Mouse (Mus musculus) heart, adult 11 months (tissue): ENCODE measurements around the gene Car3.
"Not testable (repeated sequence)": the region's sequence is repeated elsewhere in the genome, so short reads cannot be mapped to it uniquely, and the experiment has no call there.

ENCODE experiments used
- DNase-seq: peaks from one replicate; pipeline ENCODE4 v3.0.0; 2022

Car3 gene

DNA sequence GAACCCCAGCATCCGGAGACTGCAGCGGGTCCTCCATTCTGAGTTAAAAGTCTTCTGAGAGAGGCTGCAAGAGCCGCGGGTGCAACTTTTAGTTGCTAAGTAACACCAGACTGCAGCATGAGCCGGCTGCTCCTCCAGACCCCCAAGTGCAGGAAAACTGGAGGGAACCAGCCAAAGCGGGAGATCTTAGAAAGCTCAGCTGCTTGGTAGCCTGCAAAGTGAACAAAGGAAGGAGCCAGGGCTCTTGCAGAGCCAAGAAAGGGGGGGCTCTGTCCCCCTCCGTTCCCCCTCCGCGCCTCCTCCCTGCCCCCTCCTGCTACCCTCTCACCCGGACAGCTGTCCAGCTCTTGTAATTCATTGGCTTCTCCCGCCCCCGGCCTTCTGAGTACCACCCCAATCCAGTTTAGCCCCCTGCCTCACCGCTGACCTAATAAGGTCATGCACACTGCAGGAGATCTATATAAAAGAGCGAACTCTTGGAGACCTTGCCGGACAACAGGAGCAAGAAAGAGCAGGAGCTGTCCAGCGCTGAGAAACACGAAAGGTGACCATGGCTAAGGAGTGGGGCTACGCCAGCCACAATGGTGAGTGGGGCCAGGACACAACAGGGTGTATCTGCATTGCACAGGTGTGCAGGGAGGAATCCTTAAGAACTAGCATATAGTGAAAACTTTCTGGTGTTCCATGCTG lies at the start of gene Car3:
TSS of gene Car3 (plus strand) at position 491 of the 690 bp plus-strand sequence.
- DNase-seq, result no peak

DNA sequence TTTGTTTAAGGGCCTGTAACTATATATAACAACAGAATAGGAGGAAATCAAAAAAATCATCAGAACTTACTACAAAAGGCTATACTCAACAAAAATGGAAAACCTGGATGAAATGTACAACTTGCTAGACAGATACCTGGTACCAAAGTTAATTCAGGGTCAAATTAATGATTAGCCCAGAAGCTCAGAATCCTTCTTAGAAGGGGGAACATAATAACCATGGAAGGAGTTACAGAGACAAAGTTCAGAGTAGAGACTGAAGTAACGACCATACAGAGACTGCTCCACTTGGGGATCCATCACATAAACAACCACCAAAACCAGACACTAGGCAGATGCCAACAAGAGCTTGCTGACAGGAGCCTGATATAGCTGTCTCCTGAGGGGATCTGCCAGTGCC lies 47.9 kb upstream of the Car3 start:
- DNase-seq, result not testable (repeated sequence)

DNA sequence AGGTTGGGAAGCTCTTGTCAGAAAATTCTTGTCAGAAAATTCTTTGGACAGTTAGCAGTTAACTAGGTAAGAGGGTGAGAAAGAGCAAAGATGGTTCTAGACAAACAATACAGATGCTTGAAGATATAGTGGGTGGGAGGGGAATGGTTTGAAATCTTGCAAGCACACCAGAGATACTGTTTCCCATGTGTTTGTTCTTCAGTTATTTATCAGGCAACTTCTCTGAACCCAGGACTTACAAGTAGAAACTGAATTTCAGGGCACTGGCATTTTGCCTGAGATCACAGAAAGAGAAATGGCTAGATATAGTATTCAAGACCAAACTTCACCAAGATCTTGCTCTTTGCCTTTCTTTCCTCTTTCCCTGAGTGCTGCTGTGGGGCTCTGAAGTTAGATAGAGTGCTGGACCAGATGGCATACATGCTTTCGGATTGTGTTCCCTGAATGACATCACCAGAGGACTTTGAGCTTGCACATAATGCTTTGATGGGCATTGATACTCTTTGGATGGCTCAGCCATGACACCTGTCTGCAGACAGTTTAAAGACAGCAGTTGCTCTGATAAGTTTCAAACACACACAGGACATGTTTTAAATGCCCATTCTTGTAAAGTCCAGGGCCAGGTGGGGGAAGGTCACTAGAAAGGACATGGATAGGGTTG lies 43.3 kb upstream of the Car3 start:
- no peak for DNase-seq

DNA sequence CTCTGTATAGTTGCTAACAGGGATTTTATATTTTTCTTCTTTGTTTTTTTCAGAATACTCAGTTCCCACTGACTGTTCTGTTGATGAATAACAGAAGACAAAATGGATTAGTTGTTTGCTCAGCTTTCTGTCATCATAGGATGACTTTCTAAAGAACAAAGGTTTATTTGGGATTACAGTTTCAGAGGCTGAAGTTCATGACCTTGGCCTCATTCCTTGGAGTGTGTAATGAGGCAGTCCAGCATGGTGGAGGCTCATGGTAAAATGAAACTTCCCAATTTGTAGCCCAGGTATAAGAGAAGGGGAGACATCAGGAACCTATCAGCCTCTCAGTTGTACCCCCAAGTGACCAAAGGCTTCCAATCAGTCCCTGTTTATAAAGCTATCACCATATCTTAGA lies 34.4 kb upstream of the Car3 start:
- DNase-seq, result peak; percentile 11

DNA sequence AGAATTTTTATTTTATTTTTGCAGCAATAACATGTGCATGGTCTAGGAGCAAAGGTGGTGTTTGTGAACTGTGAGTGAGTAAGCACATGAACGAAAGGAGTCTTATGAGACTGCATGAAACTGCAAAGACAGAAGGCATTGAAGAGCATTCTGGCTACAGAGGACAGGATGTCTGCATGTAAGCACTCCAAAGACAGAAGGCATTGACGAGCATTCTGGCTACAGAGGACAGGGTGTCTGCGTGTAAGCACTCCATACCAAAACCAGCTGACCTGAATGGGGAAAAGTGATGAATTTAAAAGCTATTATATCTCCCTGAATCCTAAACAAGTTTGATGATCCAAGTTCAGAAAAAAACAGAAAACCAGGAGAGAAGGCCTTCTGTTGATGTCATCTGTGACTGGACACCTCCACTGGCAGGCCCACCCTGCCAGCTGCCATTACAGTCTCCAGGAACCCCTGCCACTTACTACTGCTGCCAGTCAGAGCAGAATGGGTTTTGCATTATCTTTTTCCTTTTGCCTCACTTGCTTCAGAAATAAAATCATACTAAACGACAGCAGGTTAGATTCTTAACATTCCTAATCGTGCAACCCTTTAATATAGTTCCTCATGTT lies 32.0 kb upstream of the Car3 start:
- peak; percentile 51 for DNase-seq

DNA sequence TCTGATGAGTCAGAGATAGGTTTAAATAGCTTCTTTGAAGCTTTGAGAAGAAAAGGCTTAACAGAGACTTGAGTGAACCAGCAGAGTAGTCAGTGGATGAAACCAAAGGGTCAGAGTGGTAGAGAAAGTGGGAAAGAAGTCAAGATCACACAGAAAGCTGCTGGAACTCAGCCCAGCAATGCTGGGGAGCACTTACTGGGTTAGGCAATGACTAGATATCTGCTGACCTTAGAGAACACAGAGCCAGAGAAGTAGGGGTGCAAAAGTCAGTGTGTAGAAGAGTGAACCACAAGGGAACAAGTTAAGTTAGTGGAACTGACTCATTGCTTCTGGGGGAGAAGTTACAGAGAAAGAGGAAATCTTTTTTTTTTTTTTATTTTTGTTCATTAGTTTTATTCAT lies 30.5 kb upstream of the Car3 start:
- DNase-seq, result no peak

DNA sequence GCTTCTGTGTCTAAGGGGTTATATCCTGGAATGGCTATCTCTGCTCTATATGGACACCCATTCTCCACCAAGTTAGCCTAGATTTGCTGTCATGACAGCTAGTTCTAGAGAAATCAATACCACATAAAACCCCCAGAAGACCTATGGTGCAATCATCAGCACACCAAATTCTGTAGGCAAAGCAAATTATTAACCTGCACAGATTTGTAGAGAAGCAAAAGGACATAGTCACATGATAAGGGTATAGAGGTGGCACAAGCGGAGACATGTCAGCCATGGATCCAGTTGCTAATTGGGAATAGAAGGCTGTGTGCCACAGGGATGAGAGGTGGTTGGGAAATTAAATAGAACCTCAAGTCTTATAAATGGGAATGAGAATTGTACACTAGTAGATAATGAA lies 24.4 kb upstream of the Car3 start:
- DNase-seq, result peak; percentile 7

DNA sequence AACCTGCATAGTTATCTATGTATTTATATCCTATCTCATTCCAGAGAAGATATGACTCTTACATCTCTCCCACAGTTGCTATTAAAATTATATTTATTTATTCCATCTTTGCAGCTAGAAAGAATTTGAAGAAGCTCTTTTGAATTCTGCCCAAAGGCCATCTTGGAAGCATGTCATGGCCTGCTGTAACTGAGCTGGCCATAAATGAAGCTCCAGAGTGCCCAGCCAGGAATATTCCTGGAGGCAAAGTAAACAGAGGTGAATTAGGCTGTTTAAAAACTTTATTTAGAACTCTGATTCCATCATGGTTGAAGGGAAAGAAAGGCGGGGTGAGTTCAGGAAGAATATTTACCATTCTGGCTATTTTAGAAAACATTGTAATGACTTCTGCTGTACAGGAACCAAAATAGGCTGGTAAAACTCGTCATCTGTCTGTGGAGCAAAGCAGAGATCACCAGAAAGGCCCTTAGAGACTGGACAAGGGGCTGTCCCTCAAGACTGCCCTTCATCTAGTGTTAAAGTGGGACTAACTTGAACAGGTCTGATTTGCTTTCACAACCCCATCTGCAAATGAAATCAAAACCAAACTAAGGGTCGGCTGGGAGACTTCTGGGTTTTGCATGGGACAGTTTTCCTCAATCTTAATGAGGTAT lies 23.7 kb upstream of the Car3 start:
- peak; percentile 13 for DNase-seq

DNA sequence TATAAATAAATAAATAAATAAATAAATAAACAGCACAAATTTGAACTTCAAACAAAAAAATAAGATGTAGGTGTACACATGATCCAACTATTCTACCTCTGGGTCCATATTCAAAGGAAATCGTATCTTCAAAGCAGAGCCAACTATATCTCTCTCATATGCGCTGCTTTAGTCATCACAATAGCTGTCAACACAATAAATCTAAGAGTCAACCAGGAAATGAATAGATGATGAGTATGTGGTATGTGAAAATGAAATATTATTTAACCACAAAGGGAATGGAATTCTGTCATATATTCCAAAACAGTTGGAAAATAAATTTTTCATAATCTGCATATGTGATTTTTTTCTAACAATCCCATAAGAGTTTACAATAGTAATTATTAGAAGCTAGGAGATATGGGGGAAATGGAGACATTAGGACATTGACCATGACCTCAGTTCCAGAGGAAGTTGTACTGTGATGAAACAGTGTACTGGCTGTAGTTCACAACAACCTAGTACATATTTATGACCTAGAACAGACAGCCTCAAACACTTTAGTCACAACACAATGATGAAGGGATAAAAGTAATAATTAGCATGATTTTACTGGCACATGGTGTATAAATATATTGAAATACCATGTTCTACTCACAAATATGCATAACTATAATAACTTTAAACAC lies 14.6 kb upstream of the Car3 start:
- no peak for DNase-seq

DNA sequence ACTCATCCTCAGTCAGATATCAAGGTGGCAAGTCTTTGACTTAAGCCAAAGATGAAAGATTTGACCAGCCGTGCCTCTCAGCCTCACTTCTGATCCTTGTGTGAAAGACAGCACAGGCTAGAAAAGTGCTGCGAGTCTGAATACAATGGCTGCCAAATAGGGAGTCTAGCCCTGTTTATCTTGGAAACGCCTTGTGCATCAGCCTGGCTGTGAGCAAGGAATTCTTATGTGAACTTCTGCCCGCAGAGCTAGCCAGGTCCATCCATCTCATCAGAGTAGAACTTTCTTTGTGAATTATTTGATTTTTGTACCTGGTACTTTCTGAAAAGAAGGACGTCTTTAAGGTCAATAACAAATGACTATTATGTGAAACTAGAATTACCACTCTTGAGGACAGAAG lies 9.3 kb upstream of the Car3 start:
- no peak for DNase-seq

DNA sequence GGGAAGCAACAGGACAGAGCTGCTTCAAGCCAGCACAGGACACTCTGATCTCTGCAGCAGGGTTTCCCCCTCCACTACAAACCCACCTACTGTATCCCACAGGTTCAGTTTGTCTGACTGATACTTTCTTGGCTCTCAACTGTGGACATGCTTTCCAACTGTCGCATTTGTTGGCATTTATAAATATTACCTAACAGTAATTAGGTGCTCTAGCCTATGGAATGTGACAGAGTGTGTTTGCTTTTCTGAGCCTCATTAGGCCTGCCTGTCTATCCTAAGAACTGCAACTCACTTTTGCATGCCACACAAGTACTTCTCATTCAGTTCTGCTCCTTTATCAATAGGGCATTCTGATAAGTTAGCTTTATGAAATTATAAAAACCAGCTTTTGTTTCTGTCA lies 8.9 kb upstream of the Car3 start:
- DNase-seq, result no peak

DNA sequence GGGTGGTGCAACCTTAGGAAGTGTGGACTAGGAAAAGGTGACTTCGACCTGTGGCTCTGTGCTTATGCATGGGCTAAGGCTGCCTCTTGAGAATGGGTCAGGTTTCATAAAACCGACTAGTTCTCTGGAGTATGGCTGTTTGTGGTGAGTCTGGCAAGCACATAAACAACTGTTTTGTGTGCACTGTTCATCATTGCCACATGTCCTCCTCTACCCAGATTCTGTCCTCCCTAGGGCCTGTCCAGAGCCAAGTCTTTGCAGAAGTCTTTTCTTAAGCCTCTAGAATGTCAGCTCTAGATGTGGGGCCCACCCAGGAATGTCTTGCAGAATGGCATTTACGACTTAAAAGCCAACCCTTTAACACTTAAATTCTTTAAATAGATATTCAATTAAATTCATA lies 5.4 kb upstream of the Car3 start:
- no peak for DNase-seq

DNA sequence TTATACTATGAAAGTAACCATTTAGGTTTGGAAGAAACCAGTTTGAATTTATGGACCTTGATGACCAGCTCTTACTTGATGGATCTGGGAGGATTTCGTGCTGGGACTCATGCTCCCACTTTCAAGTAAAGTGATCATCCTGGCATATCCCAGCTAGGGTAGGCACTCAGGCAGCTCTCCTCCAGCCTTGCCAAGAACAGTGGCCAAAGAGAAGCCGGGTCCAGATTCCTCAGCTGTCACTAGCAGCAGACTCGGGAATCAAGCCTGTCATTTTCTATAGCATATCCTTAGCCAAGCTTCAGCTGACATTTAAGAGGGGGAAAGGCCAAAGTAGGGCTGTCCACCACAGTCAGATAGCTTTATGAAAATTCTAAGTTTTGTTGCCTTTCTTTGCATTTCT lies 3.0 kb upstream of the Car3 start:
- no peak for DNase-seq

DNA sequence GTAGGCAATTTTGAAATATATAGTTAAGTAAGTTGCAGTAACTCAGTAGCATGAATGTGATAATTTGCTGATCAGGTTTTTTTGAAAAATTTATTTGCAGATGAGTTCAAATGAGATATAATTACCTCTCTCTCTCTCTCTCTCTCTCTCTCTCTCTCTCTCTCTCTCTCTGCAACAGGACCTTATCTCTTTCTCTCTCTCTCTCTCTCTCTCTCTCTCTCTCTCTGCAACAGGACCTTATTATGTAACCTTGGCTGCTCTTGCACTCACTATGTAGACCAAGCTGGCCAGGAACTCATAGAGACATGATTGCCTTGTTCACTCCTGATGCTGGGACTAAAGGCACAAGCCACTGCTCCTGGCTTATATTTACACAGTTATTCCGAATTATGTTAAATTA lies 2.1 kb upstream of the Car3 start:
- no peak for DNase-seq

DNA sequence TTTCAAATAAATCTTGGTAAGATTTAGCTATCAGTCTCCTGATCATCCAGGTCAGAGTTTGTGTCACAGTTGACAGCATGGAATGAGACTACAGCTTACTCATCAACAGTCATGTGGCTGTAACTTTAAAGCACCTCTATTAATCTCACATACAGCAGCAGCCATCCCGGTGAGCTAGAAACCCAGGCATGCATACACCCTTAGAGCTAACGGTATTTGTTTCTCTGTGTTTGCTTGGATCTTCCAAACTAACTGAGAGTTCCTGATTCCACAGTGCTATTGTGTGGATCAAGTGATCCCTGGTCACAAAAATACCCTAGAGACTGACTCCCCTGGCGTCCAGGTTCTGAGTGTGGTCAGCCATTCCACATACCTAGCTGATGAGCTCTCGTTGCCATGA lies 1.5 kb upstream of the Car3 start:
- no peak for DNase-seq

DNA sequence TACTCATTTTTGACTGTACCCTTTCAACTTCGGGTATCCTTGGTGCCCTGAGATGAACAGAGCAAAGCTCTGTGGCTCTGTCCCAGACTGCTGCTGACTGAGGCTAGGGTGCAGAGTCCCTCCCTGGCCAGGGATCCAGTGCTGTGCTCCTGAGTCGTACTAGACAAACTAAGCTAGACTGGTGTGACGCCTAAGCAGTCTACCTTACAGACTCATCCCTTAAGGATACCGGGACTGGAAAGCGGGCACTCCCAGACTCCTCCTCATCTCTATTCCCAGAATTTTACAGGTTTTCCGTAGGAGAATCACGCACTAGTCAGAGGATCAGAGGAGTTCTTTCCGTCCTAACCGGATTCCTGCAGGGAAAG lies 674 bp upstream of the Car3 start:
- DNase-seq, result no peak

DNA sequence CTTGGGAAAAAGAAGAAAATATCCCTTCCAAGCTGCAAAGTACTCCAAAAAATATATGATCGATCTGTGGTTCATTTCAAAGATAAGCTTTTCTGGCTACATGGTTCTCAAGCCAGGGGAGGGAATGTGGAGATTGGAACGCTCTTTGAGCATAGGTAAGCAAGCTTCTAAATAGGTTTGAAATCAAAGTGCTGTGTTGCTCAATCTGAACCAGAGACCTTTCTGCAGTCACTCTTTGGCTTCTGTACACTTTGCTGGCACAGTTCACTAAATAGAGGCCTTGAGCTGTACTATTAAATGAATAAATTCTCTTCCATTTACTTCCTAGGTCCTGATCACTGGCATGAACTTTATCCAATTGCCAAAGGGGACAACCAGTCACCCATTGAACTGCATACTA lies 610 bp downstream of the Car3 start:
- DNase-seq, result no peak

DNA sequence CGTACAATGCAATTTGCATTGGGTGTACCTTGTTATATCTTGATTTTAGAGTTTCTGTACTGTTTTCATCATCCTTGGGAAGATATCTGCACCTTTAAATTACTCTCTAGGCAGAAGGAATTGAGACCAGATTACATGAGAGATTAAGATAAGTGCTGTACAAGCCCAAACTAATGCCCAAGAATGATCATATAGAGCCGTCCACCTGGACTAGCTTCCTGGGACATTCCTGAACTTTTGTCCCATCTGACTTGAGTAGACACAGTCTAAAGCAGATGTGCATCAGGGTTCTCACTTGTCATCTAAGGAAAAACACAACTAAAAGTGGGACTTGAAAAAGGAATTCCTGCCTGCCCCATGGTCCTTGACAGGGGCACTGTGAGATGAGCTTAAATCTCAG lies 2.6 kb downstream of the Car3 start:
- no peak for DNase-seq

DNA sequence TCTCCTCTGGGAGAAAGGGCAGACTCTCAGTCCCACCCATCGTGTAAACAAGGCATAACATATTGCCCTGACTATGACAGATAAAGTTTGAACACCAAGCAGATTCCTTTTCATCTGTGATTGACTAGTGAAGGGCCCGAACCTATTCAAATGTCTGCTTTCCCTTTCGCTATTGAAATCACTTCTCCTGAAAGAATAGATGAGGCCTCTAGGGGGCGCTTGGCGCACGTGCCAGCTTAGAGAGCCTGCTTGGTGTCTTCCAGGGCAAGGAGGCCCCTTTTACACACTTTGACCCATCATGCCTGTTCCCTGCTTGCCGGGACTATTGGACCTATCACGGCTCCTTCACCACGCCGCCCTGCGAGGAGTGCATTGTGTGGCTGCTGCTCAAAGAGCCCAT lies 6.5 kb downstream of the Car3 start:
- peak; percentile 95 for DNase-seq

DNA sequence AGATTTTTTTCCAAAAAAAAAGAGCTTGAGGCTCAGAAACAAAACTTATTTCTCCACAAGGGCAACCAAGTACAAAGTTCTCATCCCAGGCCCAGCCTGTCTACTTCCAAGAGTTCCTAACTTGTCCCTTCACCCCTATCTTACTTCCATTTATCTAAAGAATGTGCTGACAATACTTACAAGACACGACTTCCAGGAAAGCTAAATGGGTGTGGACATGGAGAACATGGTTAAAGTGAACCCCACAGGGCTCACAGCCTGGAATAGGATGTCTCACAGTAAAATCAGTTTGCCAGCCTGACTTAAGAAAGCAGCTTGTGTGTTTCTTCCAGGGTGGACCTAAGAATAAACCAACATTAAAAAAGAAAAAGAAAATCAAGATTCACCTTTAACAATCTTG lies 7.2 kb downstream of the Car3 start:
- DNase-seq, result no peak

DNA sequence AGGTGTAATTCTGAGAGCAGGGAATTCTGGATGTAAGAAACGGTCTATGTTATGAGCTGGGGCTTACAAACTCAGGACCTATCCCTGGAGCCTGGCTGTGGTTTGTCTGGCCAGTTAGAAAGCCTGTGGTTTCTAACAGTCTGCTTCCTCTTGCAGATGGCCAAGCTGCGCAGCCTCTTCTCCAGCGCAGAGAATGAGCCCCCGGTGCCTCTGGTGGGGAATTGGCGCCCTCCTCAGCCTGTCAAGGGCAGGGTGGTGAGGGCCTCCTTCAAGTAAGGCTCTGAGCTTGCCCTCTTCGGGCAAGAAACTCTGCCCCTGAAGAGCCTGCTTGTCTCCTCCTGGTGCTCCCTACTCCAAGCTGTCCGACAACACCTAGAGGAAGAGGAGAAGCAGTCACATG lies 8.1 kb downstream of the Car3 start:
- no peak for DNase-seq

DNA sequence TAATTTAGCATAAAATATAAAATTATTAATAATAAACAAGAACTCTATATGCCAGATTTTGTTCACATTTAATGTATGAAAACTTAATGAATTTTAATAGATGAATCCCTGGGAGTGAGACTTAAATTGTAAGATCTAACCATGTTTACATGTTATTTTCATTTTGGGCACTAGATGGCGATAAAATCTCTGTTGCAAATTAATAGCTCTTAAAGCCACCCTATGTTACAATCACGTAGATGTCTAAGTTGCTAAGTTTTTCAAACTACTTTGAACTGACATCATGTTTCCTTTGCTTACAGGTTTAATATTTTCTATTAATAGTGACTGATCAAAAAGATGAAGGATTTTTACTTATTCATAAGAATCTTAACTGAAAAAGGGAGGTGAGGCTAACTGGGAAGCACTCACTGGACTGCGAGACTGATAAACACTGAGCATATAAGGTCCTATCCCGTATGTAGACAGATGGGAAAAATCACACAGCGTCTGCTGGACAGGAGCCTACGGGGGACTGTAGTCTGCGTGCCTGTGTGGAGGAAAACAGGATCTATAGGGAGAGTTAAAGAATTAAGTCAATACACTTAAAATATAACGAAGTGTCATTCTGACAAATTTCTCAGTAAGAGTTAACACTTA lies 11.2 kb downstream of the Car3 start:
- DNase-seq, result no peak

DNA sequence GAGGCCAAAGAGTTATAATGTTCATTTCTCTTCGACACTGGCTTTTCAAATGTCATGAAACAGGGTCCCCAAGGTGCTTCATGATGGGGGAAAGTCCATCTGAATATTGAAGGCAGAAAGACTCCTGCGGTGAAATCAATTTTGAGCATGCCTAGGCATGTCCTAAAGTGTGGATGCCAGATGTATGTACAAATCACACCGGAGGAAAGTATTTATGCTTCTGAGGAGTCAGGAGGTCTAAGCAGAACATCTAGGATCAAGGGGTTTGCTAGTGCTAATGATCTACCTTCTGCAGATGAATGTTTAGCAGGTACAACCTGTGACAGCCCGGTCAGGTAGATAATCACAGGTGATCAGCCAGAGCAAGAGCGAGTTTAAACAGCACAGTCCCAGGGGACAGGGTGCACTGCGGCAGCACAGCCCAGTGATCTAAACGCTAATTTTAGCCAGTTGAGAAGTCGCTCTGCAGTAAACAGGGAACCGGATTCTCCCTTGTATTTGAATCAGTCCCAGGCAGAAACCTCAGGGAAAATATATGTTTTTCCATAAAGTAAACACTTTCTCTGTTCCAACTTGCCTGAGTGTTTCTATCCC lies 13.1 kb downstream of the Car3 start:
- DNase-seq, result no peak
